Mouse (Mus musculus): Measurements from ENCODE around the gene Atp2a3. TPM values are rescaled to one million over a fixed set of nuclear protein-coding genes. Genes with fewer than 3 reads are reported as not detected.

Gene Atp2a3
- total RNA-seq, 2 experiments from 2014 or later: 6.4 to 7.6 TPM

- DNase-seq: no peak
- intact Hi-C loops (cut with DNase I): no loop called here
Observed at GRCm38 (mm10) chr11:73024236-73024904, 63.4 kb downstream of the Atp2a3 start.

GRCm38 (mm10) chr11:73026961-73027360 lies 66.0 kb downstream of the Atp2a3 start:
- DNase-seq: no peak
- intact Hi-C loops (cut with DNase I): no loop called here

- DNase-seq: peak; percentile 63 to 69
- intact Hi-C loops (cut with DNase I): no loop called here
Observed at GRCm38 (mm10) chr11:73030821-73031498, 70.0 kb downstream of the Atp2a3 start.

GRCm38 (mm10) chr11:73031536-73031935 lies 70.6 kb downstream of the Atp2a3 start:
- no peak for DNase-seq
- intact Hi-C loops (cut with DNase I): no loop called here

GRCm38 (mm10) chr11:73036077-73036476 lies 75.1 kb downstream of the Atp2a3 start:
- intact Hi-C loops (cut with DNase I): no loop called here
- DNase-seq: no peak

- no peak for DNase-seq
- intact Hi-C loops (cut with DNase I): no loop called here
Observed at GRCm38 (mm10) chr11:73036889-73037288, 75.9 kb downstream of the Atp2a3 start.

GRCm38 (mm10) chr11:73037691-73038090 lies 76.7 kb downstream of the Atp2a3 start:
- intact Hi-C loops (cut with DNase I): no loop called here
- DNase-seq: no peak

- peak in 1 of 2 experiments; percentile 52 for DNase-seq
- intact Hi-C loops (cut with DNase I): loop anchor here (1.0 kb wide), 1 partner anchor 33 kb away; no protein-coding TSS in a partner anchor
Observed at GRCm38 (mm10) chr11:73039102-73039799, 78.3 kb downstream of the Atp2a3 start.

Small RNA genes lying within 50 kb of the gene (microRNA-seq; reads per million reads assigned to microRNA genes)
- 0 reads per million in 2 experiments for gene Gm44467

Other genes starting within 250 kb of the Atp2a3 start
- gene Cyb5d2, start 165.0 kb upstream of the Atp2a3 start, total RNA-seq (2021): 10 to 100 TPM; 15.4 to 16.1 TPM
- gene Zzef1, start 164.9 kb upstream of the Atp2a3 start, total RNA-seq (2021): 10 to 100 TPM; 11.8 to 12.1 TPM
- gene P2rx1, start 37.9 kb downstream of the Atp2a3 start, total RNA-seq (2021): under 1 TPM; 0.20 to 0.32 TPM
- gene Camkk1, start 57.8 kb downstream of the Atp2a3 start, total RNA-seq (2021): 1 to 10 TPM in 1 of 2 experiments, under 1 TPM in 1; 0.71 to 1.2 TPM
- 1 to 10 TPM; 2.6 to 2.9 TPM for gene Ncbp3, start 86.6 kb downstream of the Atp2a3 start, total RNA-seq (2021)
- gene Itgae, start 129.4 kb downstream of the Atp2a3 start, total RNA-seq (2021): under 1 TPM; 0.07 to 0.13 TPM
- gene Haspin, start 177.1 kb downstream of the Atp2a3 start, total RNA-seq (2021): under 1 TPM; 0.15 to 0.18 TPM
- 1 to 10 TPM; 6.9 to 8.6 TPM for gene P2rx5, start 199.3 kb downstream of the Atp2a3 start, total RNA-seq (2021)
- 10 to 100 TPM; 74.4 to 90.9 TPM for gene Emc6, start 215.9 kb downstream of the Atp2a3 start, total RNA-seq (2021)
- gene Tax1bp3, start 215.9 kb downstream of the Atp2a3 start, total RNA-seq (2021): 10 to 100 TPM in 1 of 2 experiments, 1 to 10 TPM in 1; 9.3 to 10.5 TPM
- 1 to 10 TPM; 5.3 to 5.5 TPM for gene Ctns, start 237.9 kb downstream of the Atp2a3 start, total RNA-seq (2021)
- under 1 TPM; 0.47 to 0.69 TPM for gene Shpk, start 238.3 kb downstream of the Atp2a3 start, total RNA-seq (2021)

Measured in gastrocnemius, postnatal 36 days (tissue).